Mouse (Mus musculus) telencephalon, adult 2 months (tissue): ENCODE measurements around the gene Mon1b.

ENCODE experiments used
- DNase-seq: peaks from one replicate; pipeline ENCODE4 v3.0.0-alpha.2; 2011; ENCODE audit warnings: low read depth, low spot score

Mon1b gene

GRCm38 (mm10) chr8:113673300-113673699, 37.9 kb downstream of the Mon1b start:
- DNase-seq: no peak

- no peak for DNase-seq
Measured at GRCm38 (mm10) chr8:113674611-113675010, 39.2 kb downstream of the Mon1b start.

- no peak for DNase-seq
Measured at GRCm38 (mm10) chr8:113675281-113675680, 39.9 kb downstream of the Mon1b start.

- no peak for DNase-seq
Measured at GRCm38 (mm10) chr8:113676811-113677210, 41.4 kb downstream of the Mon1b start.

- no peak for DNase-seq
Measured at GRCm38 (mm10) chr8:113679361-113679760, 44.0 kb downstream of the Mon1b start.

- no peak for DNase-seq
Measured at GRCm38 (mm10) chr8:113687889-113688542, 52.6 kb downstream of the Mon1b start.

- DNase-seq: no peak
Measured at GRCm38 (mm10) chr8:113688543-113688915, 53.1 kb downstream of the Mon1b start.

GRCm38 (mm10) chr8:113691622-113692343, 56.4 kb downstream of the Mon1b start:
- DNase-seq: no peak
